Comparison of ENCODE assay signal across 27 mouse cellular contexts in the genomic region with DNA sequence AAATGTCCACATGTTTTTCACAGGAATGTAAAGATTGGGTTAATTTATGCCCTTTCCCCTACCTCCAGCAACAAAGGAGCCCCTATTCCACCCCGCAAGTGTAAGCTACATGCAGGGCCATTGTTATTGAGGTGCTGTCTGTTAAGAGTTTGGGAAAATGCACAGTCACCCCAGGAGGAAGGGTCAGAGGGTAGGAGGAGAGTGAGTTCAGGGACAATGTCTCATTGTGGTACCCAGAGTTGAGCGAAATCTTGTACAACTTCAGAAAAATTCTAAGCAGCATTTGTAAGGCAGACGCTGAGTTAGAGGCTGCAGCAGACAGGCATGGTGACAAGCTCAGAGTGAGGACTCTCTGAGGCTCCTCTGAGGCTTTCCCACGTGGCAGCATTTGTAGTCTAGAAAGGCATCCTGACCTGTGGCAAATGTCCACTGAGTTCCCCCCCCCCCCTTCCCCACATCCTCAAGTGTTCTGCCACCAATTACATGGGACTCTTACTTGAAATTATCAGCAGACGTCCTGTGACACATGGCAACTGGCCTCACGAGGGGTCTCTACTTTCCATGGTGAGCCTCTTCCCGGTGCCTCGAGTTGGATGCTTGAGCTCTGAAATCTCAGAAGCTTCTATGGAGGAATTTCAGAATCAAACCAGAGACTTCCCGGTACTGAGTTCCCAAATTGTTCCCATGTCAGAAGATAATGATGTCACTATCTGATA. TPM values are rescaled to one million over a fixed set of nuclear protein-coding genes. Genes with fewer than 3 reads are reported as not detected.
DNase-seq lines count a peak whose midpoint lies in the region; ATAC-seq and TF ChIP-seq lines count a peak whose summit lies in the region.
"Had no signal": no experiment of that assay in that cellular context is flagged by ENCODE, and none has a peak within 500 bp of the region (broad histone marks: within the 10 kb centered on the region; RNA-seq: fewer than 3 reads in every experiment).

No protein-coding gene starts in this region.

- H3K9ac ChIP-seq in hindbrain, embryonic 11.5 days (ENCODE audit: low read depth, low read length), result no peak overlapping the region
- H3K9ac ChIP-seq in hindbrain, embryonic 14.5 days, result no peak overlapping the region
- H3K9ac ChIP-seq: embryonic facial prominence, embryonic 13.5 days; forebrain, embryonic 15.5 days; limb, embryonic 13.5 days; liver, embryonic 12.5 days; midbrain, embryonic 15.5 days had no signal

- no peak for TF ChIP-seq POLR2A in brain, embryonic 14.5 days (IDR thresholded peaks at IDR 0.05; ENCODE audit: borderline replicate concordance, extremely low read depth, insufficient read depth, insufficient read length, poor library complexity, severe bottlenecking)

- no peaks in the 10 kb centered on the region for H3K27me3 ChIP-seq in hindbrain, embryonic 11.5 days (ENCODE audit: control insufficient read depth, insufficient read depth, low read length)
- no peaks in the 10 kb centered on the region for H3K27me3 ChIP-seq in hindbrain, embryonic 14.5 days (ENCODE audit: control insufficient read depth, insufficient read depth, low read length)
- H3K27me3 ChIP-seq: CH12.LX; embryonic facial prominence, embryonic 13.5 days; forebrain, embryonic 15.5 days; limb, embryonic 13.5 days; liver, embryonic 12.5 days; midbrain, embryonic 15.5 days; Patski had no signal

- H3K9me3 ChIP-seq in hindbrain, embryonic 11.5 days (ENCODE audit: control insufficient read depth, low read length), result no peaks in the 10 kb centered on the region
- peaks cover 8% of the 10 kb centered on the region; the same call in 1 of the 2 replicates for H3K9me3 ChIP-seq in hindbrain, embryonic 14.5 days (ENCODE audit: control insufficient read depth, low read length)

- H3K4me1 ChIP-seq in hindbrain, embryonic 11.5 days (replicated peaks; ENCODE audit: control insufficient read depth, insufficient read depth, low read length), result no peaks in the 10 kb centered on the region
- no peaks in the 10 kb centered on the region; the same call in 1 of the 2 replicates for H3K4me1 ChIP-seq in hindbrain, embryonic 14.5 days (replicated peaks; ENCODE audit: control insufficient read depth, insufficient read depth, low read length)
- H3K4me1 ChIP-seq: forebrain, embryonic 15.5 days; liver, embryonic 12.5 days had no signal

- H3K4me2 ChIP-seq in hindbrain, embryonic 11.5 days (replicated peaks; ENCODE audit: low read depth, low read length), result no peak overlapping the region
- no peak overlapping the region for H3K4me2 ChIP-seq in hindbrain, embryonic 14.5 days (replicated peaks)
- H3K4me2 ChIP-seq: embryonic facial prominence, embryonic 13.5 days; forebrain, embryonic 15.5 days; limb, embryonic 13.5 days; liver, embryonic 12.5 days; midbrain, embryonic 15.5 days had no signal

- H3K27ac ChIP-seq in hindbrain, embryonic 11.5 days (ENCODE audit: low read depth, low read length), result peak overlapping the region; percentile 61
- H3K27ac ChIP-seq in hindbrain, embryonic 14.5 days, result no peak overlapping the region
- H3K27ac ChIP-seq: embryonic facial prominence, embryonic 13.5 days; forebrain, embryonic 15.5 days; heart, adult 2 months; limb, embryonic 13.5 days; liver, embryonic 12.5 days; midbrain, embryonic 15.5 days had no signal

- ATAC-seq in hindbrain, embryonic 11.5 days (ENCODE audit: low FRiP score), result peak; percentile 79
- no peak for ATAC-seq in hindbrain, embryonic 14.5 days (ENCODE audit: low FRiP score)
- ATAC-seq: activated CD4-positive, CD25-positive, alpha-beta regulatory T cell, adult 4 months; forebrain, embryonic 15.5 days; liver, embryonic 12.5 days; midbrain, embryonic 15.5 days; Patski had no signal

- no peak for TF ChIP-seq CTCF in brain, embryonic 14.5 days (IDR thresholded peaks at IDR 0.05; ENCODE audit: borderline replicate concordance, extremely low read depth, insufficient read depth, insufficient read length)

- WGBS in hindbrain, embryonic 11.5 days, result 23% methylated on average over 9 of the region's 9 CpGs
- WGBS in hindbrain, embryonic 14.5 days, result 20% methylated on average over 9 of the region's 9 CpGs

- H3K36me3 ChIP-seq in hindbrain, embryonic 11.5 days (ENCODE audit: control insufficient read depth, insufficient read depth, low read length), result no peaks in the 10 kb centered on the region
- H3K36me3 ChIP-seq in hindbrain, embryonic 14.5 days (replicated peaks; ENCODE audit: control insufficient read depth, insufficient read depth), result no peaks in the 10 kb centered on the region
- H3K36me3 ChIP-seq: embryonic facial prominence, embryonic 13.5 days; forebrain, embryonic 15.5 days; G1E; limb, embryonic 13.5 days; liver, embryonic 12.5 days; midbrain, embryonic 15.5 days had no signal

- no peak overlapping the region for H3K4me3 ChIP-seq in hindbrain, embryonic 11.5 days (ENCODE audit: low read depth, low read length)
- H3K4me3 ChIP-seq in hindbrain, embryonic 14.5 days (replicated peaks; ENCODE audit: low read length), result no peak overlapping the region
- H3K4me3 ChIP-seq: embryonic facial prominence, embryonic 13.5 days; erythroblast, embryonic 14.5 days; forebrain, embryonic 15.5 days; heart, adult 2 months; limb, embryonic 13.5 days; liver, embryonic 12.5 days; midbrain, embryonic 15.5 days had no signal

- DNase-seq in hindbrain, embryonic 11.5 days (ENCODE audit: low spot score), result peak; percentile 64
- no peak for DNase-seq in hindbrain, embryonic 14.5 days (ENCODE audit: low spot score)
- DNase-seq in brain, embryonic 14.5 days (ENCODE audit: low read depth), result peak; percentile 9
- peak; percentile 30 for DNase-seq in embryo, embryonic 11.5 days (ENCODE audit: low read depth, low spot score)
- peak; percentile 31 for DNase-seq in hindlimb bud, embryonic 11.5 days (ENCODE audit: extremely low spot score, low read depth, low spot score)
- no peak for DNase-seq in spleen, adult 12 weeks (ENCODE audit: low spot score)
- DNase-seq in frontal cortex, postnatal 14 days (ENCODE audit: low spot score in 2 of 2), result no peak
- DNase-seq in T-cell, adult 2 months (ENCODE audit: low spot score), result no peak
- DNase-seq: adrenal gland, adult 8-10 months; cerebellum, adult 2 months; cerebellum, postnatal 25 days; gastrocnemius, postnatal 36 days; heart, adult 2 months; kidney, adult 2 months; kidney, postnatal 10 days; lung, adult 18-20 months; lung, postnatal 10 days had no signal

RNA-seq across cellular contexts. Expression of gene Cops8, which starts 57.8 kb away (rescaled TPM):
- 195 and 207 TPM in 2 replicates for polyA plus RNA-seq in hindbrain, embryonic 11.5 days (2014; fragmentation: Nextera tagmentation; extraction: Ambion mirVana)
- polyA plus RNA-seq in hindbrain, embryonic 14.5 days (2014; fragmentation: Nextera tagmentation; extraction: Ambion mirVana), result 177 and 179 TPM in 2 replicates
- 112 and 132 TPM in 2 replicates for polyA plus RNA-seq in brain, embryonic 14.5 days (2012; rRNA removed)

Comparison
In these comparisons a context has a peak if more than half of its experiments do, and no peak if none do; other contexts are left out.
1. DNase-seq: peak in hindbrain, embryonic 11.5 days (single experiment), brain, embryonic 14.5 days (single experiment), embryo, embryonic 11.5 days (single experiment) and hindlimb bud, embryonic 11.5 days (single experiment); none in hindbrain, embryonic 14.5 days (single experiment), spleen, adult 12 weeks (single experiment), frontal cortex, postnatal 14 days (0 of 2) and T-cell, adult 2 months (single experiment).